Mouse (Mus musculus) embryonic facial prominence, embryonic 13.5 days (tissue): ENCODE data around the gene Tuba1c. TPM values are rescaled to one million over a fixed set of nuclear protein-coding genes. Genes with fewer than 3 reads are reported as not detected.

Source experiments
- microRNA-seq: library from miRNA; unstranded; fragments of <30 nt; microRNA quantifications from one replicate; pipeline ENCODE4, GENCODE M21; 2016
- polyA plus RNA-seq: library from polyadenylated mRNA; unstranded; fragments of >200 nt; fragmentation: Nextera tagmentation; extraction: Ambion mirVana; gene quantifications from 2 replicates; pipeline ENCODE4 v1.2.1, GENCODE M21; 2015

The Tuba1c gene
- polyA plus RNA-seq, 1 experiment from 2014 or later, result 124 TPM

Small RNAs within 50 kb of the gene (microRNA-seq; reads per million reads assigned to microRNA genes)
- gene Mir6960, result 1.8 reads per million, percentile 3 among the genes with 10 or more reads in this experiment

Other genes starting within 250 kb of the Tuba1c start
- not detected in 2 replicates for gene Wnt1, start 240.0 kb upstream of the Tuba1c start, polyA plus RNA-seq
- 0.07 TPM in 1 of 2 replicates, not detected in the other for gene Ddn, start 220.4 kb upstream of the Tuba1c start, polyA plus RNA-seq
- gene Prkag1, start 198.4 kb upstream of the Tuba1c start, polyA plus RNA-seq, result 90.4 and 92.5 TPM in 2 replicates
- gene Kmt2d, start 158.7 kb upstream of the Tuba1c start, polyA plus RNA-seq, result 14.4 and 15.2 TPM in 2 replicates
- gene Rhebl1, start 135.4 kb upstream of the Tuba1c start, polyA plus RNA-seq, result 22.9 and 23.4 TPM in 2 replicates
- 0.52 and 0.54 TPM in 2 replicates for gene Dhh, start 131.4 kb upstream of the Tuba1c start, polyA plus RNA-seq
- gene Lmbr1l, start 111.7 kb upstream of the Tuba1c start, polyA plus RNA-seq, result 26.8 and 27.8 TPM in 2 replicates
- gene Tuba1b, start 95.3 kb upstream of the Tuba1c start, polyA plus RNA-seq, result 1,422 and 1,651 TPM in 2 replicates
- not detected in 2 replicates for gene Gm49450, start 76.3 kb upstream of the Tuba1c start, polyA plus RNA-seq
- 1,291 and 1,480 TPM in 2 replicates for gene Tuba1a, start 76.2 kb upstream of the Tuba1c start, polyA plus RNA-seq
- gene Prph, start 25.3 kb downstream of the Tuba1c start, polyA plus RNA-seq, result 1.8 and 7.1 TPM in 2 replicates
- gene Troap, start 44.7 kb downstream of the Tuba1c start, polyA plus RNA-seq, result 30.9 and 41.1 TPM in 2 replicates
- 0.22 TPM in 1 of 2 replicates, not detected in the other for gene C1ql4, start 57.9 kb downstream of the Tuba1c start, polyA plus RNA-seq
- 0.44 and 0.52 TPM in 2 replicates for gene Dnajc22, start 63.3 kb downstream of the Tuba1c start, polyA plus RNA-seq
- 44.1 and 51.0 TPM in 2 replicates for gene Spats2, start 96.0 kb downstream of the Tuba1c start, polyA plus RNA-seq
- 1.4 and 2.0 TPM in 2 replicates for gene Kcnh3, start 195.0 kb downstream of the Tuba1c start, polyA plus RNA-seq
- 131 and 146 TPM in 2 replicates for gene Mcrs1, start 222.1 kb downstream of the Tuba1c start, polyA plus RNA-seq